Mouse (Mus musculus) lung, adult 18-20 months (tissue): ENCODE measurements around the gene Ppox.
"Not testable (repeated sequence)": the region's sequence is repeated elsewhere in the genome, so short reads cannot be mapped to it uniquely, and the experiment has no call there.

Source experiments
- DNase-seq, 2 experiments: peaks; one replicate each; pipeline ENCODE4 v3.0.0; 2022; ENCODE audit warnings: mixed read lengths in 2 of 2

The Ppox gene

GRCm38 (mm10) chr1:171241952-171242351 is 39.0 kb downstream of the Ppox start:
- DNase-seq: not testable (repeated sequence)

- no peak for DNase-seq
These were observed 40.1 kb downstream of the Ppox start for GRCm38 (mm10) chr1:171240911-171241310.

- DNase-seq: peak; percentile 35 to 65
These were observed 40.8 kb downstream of the Ppox start for GRCm38 (mm10) chr1:171239992-171240744.

GRCm38 (mm10) chr1:171238463-171238862 is 42.5 kb downstream of the Ppox start:
- peak; percentile 68 to 73 for DNase-seq

- DNase-seq: no peak
These were observed 43.5 kb downstream of the Ppox start for GRCm38 (mm10) chr1:171237438-171237837.

- DNase-seq: no peak
These were observed 45.2 kb downstream of the Ppox start for GRCm38 (mm10) chr1:171235791-171236190.

GRCm38 (mm10) chr1:171234538-171234937 is 46.4 kb downstream of the Ppox start:
- DNase-seq: no peak

- peak in 1 of 2 experiments; percentile 70 for DNase-seq
These were observed 46.9 kb downstream of the Ppox start, which contains the start of gene Fcer1g for GRCm38 (mm10) chr1:171234126-171234525. Fcer1g (minus strand) TSS chr1:171234365.

- DNase-seq: peak; percentile 55 to 76
These were observed 47.9 kb downstream of the Ppox start for GRCm38 (mm10) chr1:171232800-171233730.

GRCm38 (mm10) chr1:171232348-171232747 is 48.6 kb downstream of the Ppox start:
- no peak for DNase-seq

GRCm38 (mm10) chr1:171231844-171232243 is 49.1 kb downstream of the Ppox start:
- no peak for DNase-seq

- DNase-seq: no peak
These were observed 50.8 kb downstream of the Ppox start for GRCm38 (mm10) chr1:171230215-171230614.

GRCm38 (mm10) chr1:171229750-171230149 is 51.2 kb downstream of the Ppox start:
- DNase-seq: no peak

GRCm38 (mm10) chr1:171227879-171228278 is 53.1 kb downstream of the Ppox start:
- DNase-seq: no peak

- DNase-seq: no peak
These were observed 54.2 kb downstream of the Ppox start for GRCm38 (mm10) chr1:171226780-171227179.
